Mouse (Mus musculus) layer of hippocampus, adult 8-10 months (tissue): ENCODE data around the gene Prps1l3. TPM values are rescaled to one million over a fixed set of nuclear protein-coding genes. Genes with fewer than 3 reads are reported as not detected.

ENCODE experiments used
- DNase-seq, 2 experiments: peaks; one replicate each; pipeline ENCODE4 v3.0.0; 2022; ENCODE audit warnings: low spot score in 2 of 2
- total RNA-seq, 4 experiments: library from RNA; stranded (reverse); gene quantifications; 2 replicates each; pipeline ENCODE4 v1.2.4; 2022

Prps1l3 gene
- total RNA-seq, 4 experiments from 2014 or later: 15.4 to 19.8 (median 18.4) TPM

DNA sequence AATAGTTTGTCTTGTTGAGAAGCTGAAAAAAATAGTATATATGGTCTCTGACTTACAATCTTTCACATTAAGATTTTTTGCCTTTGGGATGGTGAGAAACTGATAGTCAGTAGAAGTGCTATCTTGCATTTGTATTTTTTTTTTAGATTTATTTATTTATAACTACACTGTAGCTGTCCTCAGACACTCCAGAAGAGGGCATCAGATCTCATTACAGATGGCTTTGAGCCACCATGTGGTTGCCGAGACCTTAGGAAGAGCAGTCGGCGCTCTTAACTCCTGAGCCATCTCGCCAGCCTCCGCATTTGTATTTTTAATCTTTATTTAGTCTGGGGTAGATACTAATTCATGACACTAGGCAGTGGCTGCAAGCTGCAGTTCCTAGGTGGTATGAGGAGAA lies 3.2 kb downstream of the Prps1l3 start:
- DNase-seq: no peak

DNA sequence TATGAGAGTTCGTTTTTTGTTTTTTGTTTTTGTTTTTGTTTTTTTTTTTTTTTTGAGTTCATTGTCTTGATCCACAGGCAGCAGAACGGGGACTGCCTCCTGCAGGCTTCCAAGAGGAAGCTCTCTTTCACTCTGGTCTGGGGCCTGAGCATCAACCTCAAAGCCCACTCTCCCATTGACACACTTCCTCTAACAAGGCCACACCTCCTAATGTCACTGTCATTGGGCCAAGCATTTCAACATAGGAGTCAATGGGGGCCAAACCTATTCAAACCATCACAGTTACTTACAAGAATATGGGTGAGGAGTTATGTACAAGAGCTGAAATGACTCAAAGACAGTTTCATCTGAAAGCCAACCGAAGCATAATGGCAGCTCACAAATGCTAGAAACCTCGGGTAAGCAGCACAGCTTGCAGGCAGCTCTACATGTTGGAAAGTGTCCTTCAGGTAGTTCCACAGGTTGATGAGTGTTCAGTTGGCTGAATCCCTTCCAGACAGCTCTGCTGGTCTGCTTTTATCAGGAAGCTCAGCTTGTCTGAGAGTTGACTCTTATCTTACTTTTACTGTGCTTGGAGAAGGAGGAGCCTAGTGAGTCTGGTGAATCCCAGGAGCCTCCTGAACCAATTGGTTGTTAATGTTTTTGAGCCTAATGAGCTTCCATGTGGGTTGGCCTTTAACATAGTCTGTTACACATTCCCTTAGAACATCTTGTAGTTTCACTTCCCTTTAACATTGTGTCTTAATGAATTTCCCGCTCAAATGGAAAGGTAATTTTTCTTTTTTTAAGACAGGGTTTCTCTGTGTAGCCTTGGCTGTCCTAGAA lies 13.7 kb downstream of the Prps1l3 start:
- DNase-seq: no peak

DNA sequence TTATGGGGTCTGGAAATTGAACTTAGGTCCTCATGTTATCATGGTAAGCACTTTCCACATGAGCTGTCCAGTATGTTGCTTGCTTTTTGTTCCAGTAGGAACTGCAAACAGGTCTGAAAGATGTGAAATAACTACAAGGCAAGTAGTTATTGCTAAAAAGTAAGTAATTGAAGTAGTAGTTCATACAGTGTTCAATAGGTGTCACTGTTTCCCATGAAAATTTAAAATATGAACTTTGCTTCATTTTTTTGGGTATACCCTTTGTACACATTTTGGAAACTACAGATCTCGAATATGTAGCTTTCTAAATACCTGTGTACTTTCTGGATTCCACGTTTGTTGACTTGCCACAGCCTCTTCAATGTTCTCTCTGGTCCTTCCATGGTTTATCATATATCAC lies 28.4 kb downstream of the Prps1l3 start:
- no peak for DNase-seq

DNA sequence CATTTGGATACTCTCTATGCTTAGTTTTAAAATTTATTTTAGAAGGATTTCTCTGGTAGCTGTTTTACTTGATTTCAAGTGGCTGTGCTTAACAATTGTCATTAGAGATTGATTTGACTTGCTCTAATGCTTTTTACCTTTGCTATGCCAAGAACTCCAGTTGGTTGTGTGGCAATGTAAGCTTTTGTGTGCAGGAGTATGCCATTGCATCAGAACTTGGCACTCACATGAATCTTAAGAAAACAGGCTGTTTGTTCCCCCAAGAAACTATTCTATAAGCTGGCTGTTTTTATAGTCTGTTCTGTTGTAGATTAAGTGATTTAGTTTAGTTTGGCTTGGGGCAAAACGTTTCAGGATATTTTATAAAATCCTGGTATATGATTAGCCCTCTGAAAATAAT lies 45.2 kb downstream of the Prps1l3 start:
- no peak for DNase-seq

DNA sequence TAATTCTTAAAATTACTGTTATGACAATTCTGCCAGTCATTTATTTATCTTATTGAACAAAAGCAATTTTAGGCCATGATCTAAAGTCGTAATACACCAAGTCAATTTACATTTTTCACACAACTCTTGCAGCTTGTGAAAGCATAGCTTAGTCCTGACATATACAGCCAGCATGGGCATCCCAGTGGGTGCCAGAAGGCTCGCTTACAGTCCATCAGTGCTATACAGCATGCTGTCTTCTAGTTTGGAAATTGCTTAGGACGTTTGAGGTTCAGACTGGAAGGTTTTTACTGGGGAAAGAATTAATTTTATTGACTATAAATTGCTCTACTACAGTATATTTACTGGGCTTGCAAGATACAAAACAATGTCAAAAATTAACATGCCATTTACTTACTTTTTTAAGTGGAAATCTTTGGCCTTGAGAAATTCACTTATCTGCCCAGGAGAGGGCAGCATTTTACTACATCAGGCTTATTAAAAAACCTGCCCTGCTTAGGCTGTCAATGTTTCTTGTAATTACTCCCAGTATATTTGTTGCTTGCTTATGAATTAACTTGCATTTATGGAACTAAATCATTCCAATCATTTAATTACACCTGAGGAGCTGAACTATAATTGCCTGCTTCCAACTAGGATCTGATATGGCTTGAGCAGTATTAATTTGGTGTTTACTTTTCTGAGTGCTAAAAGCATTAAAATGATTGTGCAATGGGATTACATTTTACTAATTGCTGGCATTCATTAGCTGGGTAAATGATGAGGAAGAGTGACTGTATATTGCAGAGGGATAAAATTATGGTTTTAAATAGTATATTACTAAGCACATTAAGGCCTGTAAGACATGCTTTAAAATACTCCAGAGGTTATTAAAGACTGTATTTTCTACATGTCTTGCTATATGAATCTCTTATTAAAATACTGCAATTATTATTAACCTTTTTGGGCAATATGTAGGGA lies 51.2 kb downstream of the Prps1l3 start:
- DNase-seq: no peak

DNA sequence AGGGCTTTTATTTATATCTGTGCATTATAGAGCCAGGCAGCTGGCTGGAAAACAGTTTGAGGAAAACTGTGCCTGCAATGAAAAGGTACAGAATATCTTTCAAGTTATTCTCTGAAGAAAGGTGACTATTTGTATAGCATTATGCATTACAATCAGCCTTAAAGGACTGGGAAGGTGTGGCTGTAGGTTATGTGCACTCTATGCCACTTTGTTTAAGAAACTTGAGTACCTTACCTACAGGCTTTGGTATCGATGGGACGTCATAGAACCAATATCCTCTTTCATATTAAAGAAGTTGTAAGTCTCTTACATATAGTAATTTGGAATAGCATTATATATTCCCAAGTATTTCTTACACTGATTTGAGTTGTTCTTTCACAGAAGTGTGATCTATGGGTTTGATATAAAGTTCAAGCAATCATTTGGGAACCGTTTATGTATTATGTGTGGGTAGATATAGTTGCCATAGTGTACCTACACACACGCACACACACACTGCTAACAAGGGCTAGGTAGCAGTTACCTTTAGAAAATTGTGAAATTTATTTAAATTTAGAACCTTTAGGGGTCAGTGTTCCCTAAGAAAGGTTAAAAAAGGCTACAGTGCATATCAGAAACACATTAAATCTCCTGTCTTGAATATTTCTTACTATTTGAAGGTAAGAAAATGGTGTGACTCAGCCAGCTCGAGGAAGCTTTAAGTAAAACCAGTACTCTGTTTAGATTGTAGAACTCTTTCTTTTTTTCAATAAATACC lies 55.3 kb downstream of the Prps1l3 start:
- no peak for DNase-seq

Other genes with a start within 250 kb of the Prps1l3 start
- gene Slc25a21, start 32.9 kb upstream of the Prps1l3 start, total RNA-seq: 1 to 10 TPM in 1 of 4 experiments, under 1 TPM in 3; 0.27 to 1.1 (median 0.42) TPM
- 1 to 10 TPM; 4.5 to 7.4 (median 6.4) TPM for gene Mipol1, start within 50 bp of the Prps1l3 start, total RNA-seq